Mouse (Mus musculus) CH12F3 (cell line): ENCODE results near the gene Cox7c.
"Not testable (repeated sequence)": the region's sequence is repeated elsewhere in the genome, so short reads cannot be mapped to it uniquely, and the experiment has no call there.

Experiments used
- in situ Hi-C: fragments of 300-500 bp; cut with MboI; formaldehyde crosslinking; loops from 2 replicates; pipeline ENCODE4 v1.14.3; 2020; ENCODE audit warnings: low sequenced_read_pairs

Gene Cox7c

GRCm38 (mm10) chr13:86046254-86046951 is at the start of gene Cox7c:
Gene Cox7c, minus strand, starts transcription at chr13:86046904.
- in situ Hi-C loops, result no loop called here

GRCm38 (mm10) chr13:86068011-86068724 is 21.5 kb upstream of the Cox7c start:
- in situ Hi-C loops, result no loop called here

GRCm38 (mm10) chr13:86067508-86067907 is 20.8 kb upstream of the Cox7c start:
- in situ Hi-C loops, result no loop called here

- in situ Hi-C loops, result not testable (repeated sequence)
Observed at GRCm38 (mm10) chr13:86054091-86054490, 7.4 kb upstream of the Cox7c start.

- in situ Hi-C loops, result no loop called here
Observed at GRCm38 (mm10) chr13:86004907-86005675, 41.6 kb downstream of the Cox7c start.
